Mouse (Mus musculus): ENCODE measurements at regions not wholly inside any gene's neighbourhood (a gene's known extent, or its start where the extent isn't known, plus 50 kb on each side); places are given as distances from the start of the nearest gene placed in this dataset.

- no peak for DNase-seq (ENCODE audit: low spot score)
Observed at GRCm38 (mm10) chr9:60998086-60998785, 203.9 kb downstream of the Uaca start.

- no peak for DNase-seq (ENCODE audit: low spot score)
Observed at GRCm38 (mm10) chr9:60999001-60999529, 204.7 kb downstream of the Uaca start.

DNA sequence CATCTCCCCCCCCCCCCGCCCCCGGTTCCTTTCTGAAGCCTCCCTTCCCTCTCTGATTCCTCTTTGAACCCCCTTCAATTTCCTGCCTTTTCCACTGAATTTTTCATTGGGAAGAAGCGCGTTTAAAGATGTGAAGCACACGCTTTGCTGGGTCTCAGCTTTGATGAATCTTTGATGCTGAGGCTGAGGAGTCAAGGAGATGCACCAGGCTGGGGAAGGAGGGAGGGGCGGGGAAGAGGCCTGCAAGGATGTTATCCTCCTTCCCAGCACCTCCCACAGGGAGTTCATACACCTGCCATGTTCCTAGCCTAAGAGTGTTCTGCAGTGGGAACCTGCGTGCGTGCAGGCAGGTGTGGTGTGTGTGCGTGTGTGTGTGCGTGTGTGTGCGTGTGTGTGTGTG lies 205.9 kb downstream of the Uaca start:
- no peak for DNase-seq (ENCODE audit: low spot score)

DNA sequence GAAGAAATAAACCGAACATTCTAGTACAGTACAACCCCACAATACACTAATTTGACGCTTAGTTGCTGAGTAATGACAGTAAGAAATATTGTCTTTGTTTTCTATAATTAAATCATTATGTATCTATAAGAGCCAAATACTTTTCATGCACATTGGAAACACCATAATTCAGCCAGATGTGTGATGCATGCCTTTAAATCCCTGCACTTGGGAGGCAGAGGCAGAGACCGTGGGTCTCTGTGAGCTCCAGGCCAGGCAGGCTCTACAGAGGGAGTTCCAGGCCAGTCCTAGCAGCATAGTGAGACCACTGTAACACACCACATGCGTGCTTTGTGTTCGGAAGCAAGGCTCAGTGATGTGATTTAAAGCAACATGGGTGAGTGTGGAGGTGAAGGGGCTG lies 208.2 kb downstream of the Uaca start:
- no peak for DNase-seq (ENCODE audit: low spot score)

DNA sequence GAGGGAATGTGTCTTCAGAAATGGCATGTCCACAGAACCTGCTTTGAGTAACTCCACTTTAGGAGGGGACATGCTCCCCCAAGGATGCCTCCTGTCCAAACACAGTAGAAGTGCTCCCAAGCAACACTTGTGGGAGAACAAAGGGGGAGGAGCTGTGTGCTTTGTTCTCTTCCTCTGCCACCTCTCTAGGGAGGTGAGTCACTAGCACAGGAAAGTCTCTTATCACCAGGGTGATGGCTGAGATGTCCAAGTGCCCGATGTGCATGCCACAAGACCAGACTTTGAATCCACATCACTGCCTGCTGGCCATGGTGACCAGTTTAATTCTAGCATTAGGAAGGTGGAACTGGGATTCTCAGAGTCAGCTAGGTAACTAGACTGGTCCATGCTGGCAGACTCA lies 214.1 kb downstream of the Uaca start:
- DNase-seq (ENCODE audit: low spot score) = no peak

GRCm38 (mm10) chr9:61011066-61011465 lies 216.7 kb downstream of the Uaca start:
- DNase-seq (ENCODE audit: low spot score) = no peak

GRCm38 (mm10) chr9:61012771-61013540 lies 218.6 kb downstream of the Uaca start:
- no peak for DNase-seq (ENCODE audit: low spot score)

DNA sequence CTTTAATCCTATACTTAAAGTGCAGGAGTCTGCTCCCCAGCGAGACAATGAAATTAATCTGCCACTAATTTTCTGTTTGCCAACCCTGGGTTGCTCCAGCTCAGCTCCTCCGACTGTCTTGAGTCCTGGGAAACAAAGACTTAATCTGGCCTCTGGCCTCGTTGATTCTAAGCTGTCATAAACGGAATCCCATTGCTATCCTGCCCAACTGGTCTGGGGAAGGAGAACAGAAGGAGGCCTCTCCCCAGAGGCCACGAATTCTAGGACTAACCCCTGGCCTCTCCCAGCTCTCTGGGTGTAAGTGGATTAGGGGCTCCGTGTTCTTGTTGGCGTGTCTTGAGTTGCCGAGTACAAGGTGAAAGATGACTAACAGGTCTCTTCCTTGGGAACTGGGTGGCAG lies 219.8 kb downstream of the Uaca start:
- no peak for DNase-seq (ENCODE audit: low spot score)

- no peak for DNase-seq (ENCODE audit: low spot score)
Observed at GRCm38 (mm10) chr9:61015374-61015890, 221.1 kb downstream of the Uaca start.

GRCm38 (mm10) chr9:61016673-61017072 lies 222.3 kb downstream of the Uaca start:
- DNase-seq (ENCODE audit: low spot score) = no peak

DNA sequence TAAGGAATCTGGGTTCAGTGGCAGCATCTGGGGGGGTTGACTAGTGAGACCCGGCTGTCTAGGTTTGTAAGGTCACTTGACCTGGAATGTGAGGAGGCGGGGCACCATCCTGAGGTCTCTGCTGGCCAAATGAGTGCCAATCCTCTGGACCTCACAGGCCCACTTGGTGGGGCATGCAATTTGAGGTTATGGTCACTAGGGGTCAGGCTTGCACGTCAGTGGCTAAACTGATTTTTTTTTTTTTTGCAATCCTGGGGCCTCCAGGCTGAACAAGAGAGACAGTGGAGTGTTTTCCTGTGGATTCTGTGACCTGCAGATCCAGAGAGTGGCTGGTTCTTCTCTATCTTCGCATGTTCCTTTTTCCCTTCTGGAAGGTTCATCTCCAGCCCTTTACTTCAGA lies 225.6 kb downstream of the Uaca start:
- DNase-seq (ENCODE audit: low spot score) = no peak

DNA sequence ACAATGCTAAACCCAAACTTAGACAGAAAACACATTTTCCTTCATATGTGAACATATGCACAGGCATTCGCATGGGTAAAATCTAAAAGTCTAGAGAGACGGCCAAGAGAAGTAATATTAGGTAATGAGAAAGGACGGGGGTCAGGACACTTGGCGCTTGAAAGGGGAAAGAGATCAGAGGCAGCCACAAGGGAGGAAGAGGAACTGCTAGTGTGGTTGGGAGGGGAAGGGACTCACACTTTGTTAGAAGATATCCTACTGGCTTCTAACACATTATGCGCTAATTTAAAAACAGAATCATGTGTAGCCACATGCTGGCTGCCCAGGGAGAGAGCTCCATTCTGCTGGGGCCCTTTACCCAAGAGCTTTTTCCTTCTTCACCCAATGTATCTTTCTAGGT lies 227.5 kb downstream of the Uaca start:
- no peak for DNase-seq (ENCODE audit: low spot score)

- DNase-seq (ENCODE audit: low spot score) = no peak
Observed at GRCm38 (mm10) chr9:61022371-61023026, 228.2 kb downstream of the Uaca start.

- no peak for DNase-seq (ENCODE audit: low spot score)
Observed at GRCm38 (mm10) chr9:61025341-61025740, 231.0 kb downstream of the Uaca start.

DNA sequence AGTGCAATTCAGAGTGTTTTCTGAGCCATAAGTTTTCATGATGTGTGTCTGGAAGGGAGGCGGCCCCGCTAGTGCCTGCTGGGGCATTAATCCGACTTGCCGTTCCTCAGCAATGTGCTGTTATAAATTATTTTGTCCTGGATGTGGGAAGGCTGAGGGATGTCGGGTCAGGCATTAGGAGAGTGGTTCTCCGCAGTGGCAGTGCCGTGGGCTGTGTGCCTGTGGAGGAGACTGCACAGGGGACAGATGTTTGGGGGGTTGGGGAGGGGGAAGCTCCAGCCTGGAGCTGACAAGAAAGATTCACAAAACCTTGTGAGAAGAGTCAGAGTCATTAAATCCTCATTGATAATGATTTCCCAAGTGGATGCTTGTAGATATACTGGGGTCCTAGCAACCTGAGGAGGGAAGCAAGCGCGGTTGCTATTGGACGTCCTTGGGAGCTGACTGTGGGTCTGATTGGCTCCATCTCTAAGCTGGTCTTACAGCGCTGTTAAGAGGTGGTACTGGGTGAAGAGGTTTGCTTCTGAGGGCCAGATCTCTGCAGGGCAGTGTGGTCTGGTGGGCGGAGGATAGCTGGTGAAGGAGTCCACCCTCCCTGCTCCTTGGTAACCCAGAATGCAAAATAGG lies 234.5 kb downstream of the Uaca start:
- DNase-seq (ENCODE audit: low spot score) = no peak

GRCm38 (mm10) chr9:61031699-61032447 lies 237.5 kb downstream of the Uaca start:
- no peak for DNase-seq (ENCODE audit: low spot score)

DNA sequence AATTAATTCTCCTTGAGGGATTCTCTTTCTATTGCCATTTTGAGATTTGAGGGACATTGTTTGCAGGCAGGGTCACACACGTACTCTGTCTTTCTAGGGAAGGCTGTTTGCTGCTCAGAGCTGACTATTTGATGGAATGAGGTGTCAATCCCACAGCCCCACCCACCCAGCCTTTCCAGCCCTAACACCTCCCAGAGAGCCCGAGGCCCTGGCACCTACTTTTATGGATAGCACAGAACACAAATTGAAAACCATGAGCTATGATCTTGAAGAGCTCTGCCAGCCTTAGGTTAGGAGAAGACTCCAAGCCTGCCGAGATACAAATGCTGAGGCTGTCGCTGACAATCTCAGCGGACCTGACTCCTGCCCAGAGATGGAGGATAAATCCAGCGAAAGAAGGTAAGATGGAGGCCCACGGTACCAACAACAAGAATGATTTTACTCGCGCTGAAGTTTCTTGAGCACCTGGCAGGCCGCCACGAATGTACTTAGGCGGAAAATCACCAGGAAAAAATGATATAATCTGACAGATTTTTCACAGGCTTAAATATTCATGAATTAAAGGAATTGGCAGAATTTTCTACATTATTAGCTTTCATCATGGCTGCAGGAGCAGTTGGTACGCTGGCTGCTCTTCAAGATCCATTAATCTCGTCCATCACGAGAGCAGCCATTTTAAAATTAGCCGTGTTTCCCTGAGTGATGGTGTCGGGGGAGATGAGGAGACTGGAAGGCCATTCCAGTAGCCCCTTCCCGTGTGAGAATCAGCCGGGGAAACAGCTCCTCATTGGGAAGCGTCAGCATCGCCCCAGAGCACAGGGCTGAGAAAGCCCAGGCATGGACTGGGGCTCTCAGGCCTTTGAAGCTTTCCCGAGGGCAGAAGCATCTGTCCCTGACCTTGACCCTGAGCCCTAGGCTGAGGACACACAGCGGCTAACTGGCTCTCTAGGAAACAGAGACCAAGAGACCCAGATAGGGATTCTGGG lies 238.4 kb downstream of the Uaca start:
- DNase-seq (ENCODE audit: low spot score) = no peak

DNA sequence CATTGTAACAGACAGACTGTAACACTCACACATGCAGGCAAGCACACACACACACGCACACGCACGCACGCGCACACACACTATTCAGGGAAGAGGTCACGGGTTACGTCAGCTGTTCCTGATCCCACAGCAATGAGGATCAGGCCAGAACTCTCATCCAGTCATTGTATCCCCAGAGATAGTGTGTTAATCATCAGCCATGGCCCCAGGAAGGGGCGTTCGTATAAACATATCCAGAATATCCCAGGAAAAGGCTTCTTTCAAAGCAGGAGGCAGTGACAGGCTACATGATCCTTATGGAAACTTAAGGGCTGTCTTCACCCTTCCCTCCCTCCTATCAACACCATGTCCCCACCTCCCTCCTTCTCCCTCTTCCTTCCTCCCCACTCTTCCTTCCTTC lies 239.3 kb downstream of the Uaca start:
- DNase-seq (ENCODE audit: low spot score) = no peak

DNA sequence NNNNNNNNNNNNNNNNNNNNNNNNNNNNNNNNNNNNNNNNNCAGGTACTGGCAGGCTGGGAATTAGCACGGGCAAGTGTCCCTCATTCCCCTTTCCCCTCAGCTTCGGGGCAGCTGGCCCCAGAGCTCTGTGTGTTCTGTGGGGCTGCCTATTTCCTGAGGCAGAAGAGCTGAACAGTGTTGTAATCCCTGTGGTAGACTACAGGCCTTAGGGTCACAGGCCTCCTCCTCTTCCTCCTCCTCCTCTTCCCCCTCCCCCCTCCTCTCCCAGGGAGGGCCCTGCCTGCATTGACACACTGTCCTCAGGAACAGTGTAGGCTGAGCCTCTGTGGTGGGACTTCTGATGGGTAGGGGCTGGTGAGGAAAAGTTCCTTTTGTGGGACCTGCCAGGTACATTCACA lies 247.7 kb downstream of the Uaca start:
- DNase-seq (ENCODE audit: low spot score) = no peak

DNA sequence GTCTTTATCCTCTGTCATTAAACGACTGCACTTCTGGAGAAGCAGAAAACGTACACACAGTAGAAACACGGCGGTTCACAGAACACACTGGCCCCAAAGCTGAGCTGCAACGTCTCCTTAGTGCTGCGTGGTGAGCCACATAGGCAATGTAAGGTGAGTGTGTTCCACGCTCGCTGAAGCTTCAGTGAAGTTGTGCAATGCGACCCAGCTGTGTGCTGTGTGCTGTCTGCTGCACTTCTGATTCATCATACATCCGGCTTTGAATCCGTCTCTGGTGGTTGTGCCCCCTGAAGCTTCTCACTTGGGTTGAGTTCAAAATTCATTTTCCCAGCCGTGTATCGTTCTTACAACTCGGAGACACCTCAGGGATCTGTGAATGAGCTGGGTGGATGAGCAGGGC lies 250.6 kb downstream of the Uaca start:
- DNase-seq (ENCODE audit: low spot score) = no peak

All from testis, postnatal 10 days (tissue).